Mouse (Mus musculus): ENCODE results near the gene Nceh1. TPM values are rescaled to one million over a fixed set of nuclear protein-coding genes. Genes with fewer than 3 reads are reported as not detected.

The Nceh1 gene
- polyA plus RNA-seq, 1 experiment from 2014 or later: 11.4 TPM

DNA sequence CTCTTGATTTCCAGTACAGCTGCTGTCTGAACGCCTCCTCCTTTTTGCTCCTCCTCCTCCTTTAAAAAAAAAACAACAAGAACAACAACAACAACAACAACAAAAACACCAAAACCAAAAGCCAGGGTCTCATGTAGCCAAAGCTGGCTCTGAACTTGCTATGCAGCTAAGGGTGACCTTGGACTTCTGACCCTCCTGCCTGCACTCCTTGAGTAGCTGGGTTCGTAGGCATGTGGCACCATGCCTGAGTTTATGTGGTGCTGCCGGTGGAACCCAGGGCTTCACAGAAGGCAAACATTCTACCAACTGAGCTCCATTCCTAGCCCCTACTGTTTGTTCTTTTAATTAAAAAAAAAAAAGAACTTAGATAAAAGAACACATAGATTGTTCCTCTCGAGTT, 50.6 kb downstream of the Nceh1 start:
- Histone ChIP-seq H3K27me3 (ENCODE audit: control insufficient read depth, insufficient read depth, low read length) (no peaks in the 10 kb centered on the region), H3K9me3 (replicated peaks; ENCODE audit: control insufficient read depth, low read length) (no peaks in the 10 kb centered on the region), H3K4me1 (ENCODE audit: control insufficient read depth, insufficient read depth, low read length) (0 out of 2 replicates have a peak, but pooled peaks cover 2% of the 10 kb centered on the region), H3K36me3 (ENCODE audit: control insufficient read depth, insufficient read depth, low read length) (no peaks in the 10 kb centered on the region), H3K4me2 (no peak overlapping the region), H3K9ac (ENCODE audit: low read depth, low read length) (no peak overlapping the region), H3K27ac (ENCODE audit: low read depth, low read length) (no peak overlapping the region), H3K4me3 (ENCODE audit: low read depth, low read length) (no peak overlapping the region)
- no peak for ATAC-seq (replicated peaks; ENCODE audit: insufficient number of reproducible peaks, low FRiP score, low TSS enrichment)
- 77% methylated on average over 4 of the region's 4 CpGs for WGBS (ENCODE audit: insufficient replicate concordance)

DNA sequence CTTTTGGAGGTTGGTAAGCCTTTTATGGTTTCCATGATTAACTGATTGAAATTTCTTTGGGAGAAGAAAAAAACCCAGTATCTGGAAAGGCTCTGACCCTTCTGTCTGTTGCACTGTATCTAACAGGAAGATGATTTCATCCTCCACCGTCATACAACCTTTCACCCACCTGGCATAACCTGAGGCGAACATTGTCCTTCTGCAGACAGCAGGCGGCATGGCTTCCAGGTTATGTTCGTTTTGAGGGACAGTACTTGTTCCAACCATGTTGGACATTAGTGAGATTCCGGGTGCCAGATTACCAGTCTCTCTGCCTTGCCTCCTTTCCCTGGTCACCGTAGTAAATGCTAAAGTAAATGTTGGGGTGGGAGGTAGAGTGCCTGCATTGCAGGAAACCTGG, 51.1 kb downstream of the Nceh1 start:
- no peaks in the 10 kb centered on the region for H3K9me3 ChIP-seq (replicated peaks; ENCODE audit: control insufficient read depth, low read length)
- H3K4me3 ChIP-seq (ENCODE audit: low read depth, low read length): no peak overlapping the region
- ATAC-seq (replicated peaks; ENCODE audit: insufficient number of reproducible peaks, low FRiP score, low TSS enrichment): no peak
- no peak overlapping the region for H3K4me2 ChIP-seq
- no peaks in the 10 kb centered on the region for H3K27me3 ChIP-seq (ENCODE audit: control insufficient read depth, insufficient read depth, low read length)
- 82% methylated on average over 6 of the region's 6 CpGs for WGBS (ENCODE audit: insufficient replicate concordance)
- 0 out of 2 replicates have a peak, but pooled peaks cover 2% of the 10 kb centered on the region for H3K4me1 ChIP-seq (ENCODE audit: control insufficient read depth, insufficient read depth, low read length)
- H3K36me3 ChIP-seq (ENCODE audit: control insufficient read depth, insufficient read depth, low read length): no peaks in the 10 kb centered on the region
- H3K27ac ChIP-seq (ENCODE audit: low read depth, low read length): no peak overlapping the region
- H3K9ac ChIP-seq (ENCODE audit: low read depth, low read length): no peak overlapping the region

- 53% methylated on average over 1 of the region's 1 CpGs for WGBS (ENCODE audit: insufficient replicate concordance)
- Histone ChIP-seq H3K27me3 (ENCODE audit: control insufficient read depth, insufficient read depth, low read length) (no peaks in the 10 kb centered on the region), H3K4me3 (ENCODE audit: low read depth, low read length) (no peak overlapping the region), H3K4me1 (ENCODE audit: control insufficient read depth, insufficient read depth, low read length) (0 out of 2 replicates have a peak, but pooled peaks cover 2% of the 10 kb centered on the region), H3K9ac (ENCODE audit: low read depth, low read length) (no peak overlapping the region), H3K27ac (ENCODE audit: low read depth, low read length) (no peak overlapping the region), H3K9me3 (replicated peaks; ENCODE audit: control insufficient read depth, low read length) (no peaks in the 10 kb centered on the region), H3K36me3 (ENCODE audit: control insufficient read depth, insufficient read depth, low read length) (no peaks in the 10 kb centered on the region), H3K4me2 (no peak overlapping the region)
- ATAC-seq (replicated peaks; ENCODE audit: insufficient number of reproducible peaks, low FRiP score, low TSS enrichment): no peak
These were observed 52.2 kb downstream of the Nceh1 start for GRCm38 (mm10) chr3:27234976-27235375.

DNA sequence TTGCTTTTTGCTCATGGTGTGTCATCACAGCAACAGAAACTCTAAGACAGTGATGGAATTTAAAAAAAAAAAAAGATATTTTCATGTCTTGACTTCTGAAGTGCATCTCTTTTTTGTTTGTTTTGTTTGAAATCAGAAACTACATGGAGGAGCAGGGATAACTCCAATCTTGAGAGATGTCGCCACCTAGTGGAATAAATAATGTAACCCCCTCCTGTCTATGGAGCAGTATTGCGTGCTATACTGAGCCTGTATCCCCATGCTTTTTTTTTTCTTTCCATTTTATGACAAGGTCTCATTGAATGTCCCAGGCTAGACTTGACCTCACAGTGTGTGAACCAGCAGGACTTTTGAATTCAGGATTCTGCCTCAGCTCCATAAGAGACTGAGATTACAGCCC, 54.5 kb downstream of the Nceh1 start:
- H3K36me3 ChIP-seq (ENCODE audit: control insufficient read depth, insufficient read depth, low read length): 0 out of 2 replicates have a peak, but pooled peaks cover 5% of the 10 kb centered on the region
- no peaks in the 10 kb centered on the region for H3K27me3 ChIP-seq (ENCODE audit: control insufficient read depth, insufficient read depth, low read length)
- no peak overlapping the region for H3K4me3 ChIP-seq (ENCODE audit: low read depth, low read length)
- no peak overlapping the region for H3K9ac ChIP-seq (ENCODE audit: low read depth, low read length)
- ATAC-seq (replicated peaks; ENCODE audit: insufficient number of reproducible peaks, low FRiP score, low TSS enrichment): no peak
- no peak overlapping the region for H3K27ac ChIP-seq (ENCODE audit: low read depth, low read length)
- H3K4me1 ChIP-seq (ENCODE audit: control insufficient read depth, insufficient read depth, low read length): 0 out of 2 replicates have a peak, but pooled peaks cover 2% of the 10 kb centered on the region
- no peaks in the 10 kb centered on the region for H3K9me3 ChIP-seq (replicated peaks; ENCODE audit: control insufficient read depth, low read length)
- 16% methylated on average over 2 of the region's 2 CpGs for WGBS (ENCODE audit: insufficient replicate concordance)
- no peak overlapping the region for H3K4me2 ChIP-seq

- no peaks in the 10 kb centered on the region for H3K27me3 ChIP-seq (ENCODE audit: control insufficient read depth, insufficient read depth, low read length)
- H3K4me2 ChIP-seq: no peak overlapping the region
- H3K9ac ChIP-seq (ENCODE audit: low read depth, low read length): no peak overlapping the region
- no peak overlapping the region for H3K4me3 ChIP-seq (ENCODE audit: low read depth, low read length)
- 77% methylated on average over 5 of the region's 5 CpGs for WGBS (ENCODE audit: insufficient replicate concordance)
- 0 out of 2 replicates have a peak, but pooled peaks cover 5% of the 10 kb centered on the region for H3K36me3 ChIP-seq (ENCODE audit: control insufficient read depth, insufficient read depth, low read length)
- H3K4me1 ChIP-seq (ENCODE audit: control insufficient read depth, insufficient read depth, low read length): 0 out of 2 replicates have a peak, but pooled peaks cover 2% of the 10 kb centered on the region
- ATAC-seq (replicated peaks; ENCODE audit: insufficient number of reproducible peaks, low FRiP score, low TSS enrichment): no peak
- H3K27ac ChIP-seq (ENCODE audit: low read depth, low read length): no peak overlapping the region
- H3K9me3 ChIP-seq (replicated peaks; ENCODE audit: control insufficient read depth, low read length): no peaks in the 10 kb centered on the region
These were observed 55.8 kb downstream of the Nceh1 start for GRCm38 (mm10) chr3:27238563-27238962.

DNA sequence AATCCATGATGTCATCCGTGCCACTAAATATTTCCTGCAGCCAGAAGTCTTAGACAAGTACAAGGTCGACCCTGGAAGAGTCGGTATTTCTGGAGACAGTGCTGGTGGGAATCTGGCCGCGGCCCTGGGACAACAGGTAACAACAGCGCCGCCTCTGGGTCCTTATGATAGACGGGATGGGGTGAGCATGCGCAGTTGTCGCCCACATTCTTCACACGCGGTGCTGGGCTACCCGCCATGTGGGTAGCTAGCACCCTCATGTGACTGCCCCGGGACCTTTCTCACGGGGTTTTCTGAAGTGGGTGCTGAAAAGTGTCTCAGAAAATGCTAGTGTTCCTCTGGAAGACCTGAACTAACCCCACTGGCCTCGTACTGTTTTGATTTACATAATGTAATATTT, 56.8 kb downstream of the Nceh1 start:
- H3K9ac ChIP-seq (ENCODE audit: low read depth, low read length): no peak overlapping the region
- H3K9me3 ChIP-seq (replicated peaks; ENCODE audit: control insufficient read depth, low read length): no peaks in the 10 kb centered on the region
- H3K27ac ChIP-seq (ENCODE audit: low read depth, low read length): no peak overlapping the region
- no peaks in the 10 kb centered on the region for H3K27me3 ChIP-seq (ENCODE audit: control insufficient read depth, insufficient read depth, low read length)
- 0 out of 2 replicates have a peak, but pooled peaks cover 5% of the 10 kb centered on the region for H3K36me3 ChIP-seq (ENCODE audit: control insufficient read depth, insufficient read depth, low read length)
- no peaks in the 10 kb centered on the region for H3K4me1 ChIP-seq (ENCODE audit: control insufficient read depth, insufficient read depth, low read length)
- no peak overlapping the region for H3K4me2 ChIP-seq
- no peak for ATAC-seq (replicated peaks; ENCODE audit: insufficient number of reproducible peaks, low FRiP score, low TSS enrichment)
- H3K4me3 ChIP-seq (ENCODE audit: low read depth, low read length): no peak overlapping the region
- 85% methylated on average over 16 of the region's 16 CpGs for WGBS (ENCODE audit: insufficient replicate concordance)

GRCm38 (mm10) chr3:27241864-27242263, 59.1 kb downstream of the Nceh1 start:
- no peaks in the 10 kb centered on the region for H3K9me3 ChIP-seq (replicated peaks; ENCODE audit: control insufficient read depth, low read length)
- 0 out of 2 replicates have a peak, but pooled peaks cover 5% of the 10 kb centered on the region for H3K36me3 ChIP-seq (ENCODE audit: control insufficient read depth, insufficient read depth, low read length)
- no peak for ATAC-seq (replicated peaks; ENCODE audit: insufficient number of reproducible peaks, low FRiP score, low TSS enrichment)
- H3K27ac ChIP-seq (ENCODE audit: low read depth, low read length): no peak overlapping the region
- H3K4me3 ChIP-seq (ENCODE audit: low read depth, low read length): no peak overlapping the region
- H3K27me3 ChIP-seq (ENCODE audit: control insufficient read depth, insufficient read depth, low read length): no peaks in the 10 kb centered on the region
- no peak overlapping the region for H3K9ac ChIP-seq (ENCODE audit: low read depth, low read length)
- no peak overlapping the region for H3K4me2 ChIP-seq
- no peaks in the 10 kb centered on the region for H3K4me1 ChIP-seq (ENCODE audit: control insufficient read depth, insufficient read depth, low read length)
- 91% methylated on average over 9 of the region's 9 CpGs for WGBS (ENCODE audit: insufficient replicate concordance)

DNA sequence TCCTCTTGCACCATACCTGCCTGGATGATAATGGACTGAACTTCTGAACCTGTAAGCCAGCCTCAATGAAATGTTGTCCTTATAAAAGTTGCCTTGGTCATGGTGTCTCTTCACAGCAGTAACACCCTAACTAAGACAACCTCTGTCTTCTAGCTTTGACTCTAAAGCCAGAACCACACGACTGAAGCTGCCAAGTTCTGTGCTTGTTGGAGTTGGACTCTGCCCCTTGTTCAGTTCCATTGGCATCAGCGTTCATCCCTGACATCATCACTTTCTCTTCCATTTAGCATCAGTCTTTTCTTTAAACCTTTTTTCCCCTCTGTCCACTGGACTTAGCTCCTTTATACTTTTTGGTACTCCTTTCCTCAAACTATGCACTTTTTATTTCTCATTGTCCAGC, 63.4 kb downstream of the Nceh1 start:
- no peak overlapping the region for H3K9ac ChIP-seq (ENCODE audit: low read depth, low read length)
- whole genome bisulfite sequencing (ENCODE audit: insufficient replicate concordance): 72% methylated on average over 2 of the region's 2 CpGs
- H3K9me3 ChIP-seq (replicated peaks; ENCODE audit: control insufficient read depth, low read length): no peaks in the 10 kb centered on the region
- H3K4me1 ChIP-seq (ENCODE audit: control insufficient read depth, insufficient read depth, low read length): no peaks in the 10 kb centered on the region
- no peak overlapping the region for H3K4me2 ChIP-seq
- no peak overlapping the region for H3K4me3 ChIP-seq (ENCODE audit: low read depth, low read length)
- H3K36me3 ChIP-seq (ENCODE audit: control insufficient read depth, insufficient read depth, low read length): 0 out of 2 replicates have a peak, but pooled peaks cover 4% of the 10 kb centered on the region
- H3K27ac ChIP-seq (ENCODE audit: low read depth, low read length): no peak overlapping the region
- H3K27me3 ChIP-seq (ENCODE audit: control insufficient read depth, insufficient read depth, low read length): no peaks in the 10 kb centered on the region
- ATAC-seq (replicated peaks; ENCODE audit: insufficient number of reproducible peaks, low FRiP score, low TSS enrichment): no peak

DNA sequence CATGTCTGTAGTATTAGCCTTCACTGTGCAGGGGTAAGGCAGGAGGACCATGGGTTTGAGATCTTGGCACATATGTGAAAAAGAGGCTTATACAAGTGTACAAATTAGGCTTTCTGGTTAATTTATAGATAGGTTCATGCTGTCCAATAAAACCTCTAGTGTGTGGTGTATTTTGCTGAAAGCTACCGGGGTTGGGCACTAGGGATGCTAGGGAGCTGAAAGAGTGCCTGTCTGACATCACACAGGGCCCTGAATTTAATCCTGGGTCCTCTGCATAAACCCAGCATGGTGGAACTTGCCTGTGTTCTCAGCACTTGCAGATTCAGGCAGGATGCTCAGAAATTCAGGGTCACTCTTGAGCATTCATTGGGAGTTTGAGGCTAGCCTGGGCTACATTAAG, 65.0 kb downstream of the Nceh1 start:
- H3K27ac ChIP-seq (ENCODE audit: low read depth, low read length): no peak overlapping the region
- H3K4me1 ChIP-seq (ENCODE audit: control insufficient read depth, insufficient read depth, low read length): no peaks in the 10 kb centered on the region
- no peaks in the 10 kb centered on the region for H3K9me3 ChIP-seq (replicated peaks; ENCODE audit: control insufficient read depth, low read length)
- no peak overlapping the region for H3K4me2 ChIP-seq
- no peaks in the 10 kb centered on the region for H3K27me3 ChIP-seq (ENCODE audit: control insufficient read depth, insufficient read depth, low read length)
- H3K4me3 ChIP-seq (ENCODE audit: low read depth, low read length): no peak overlapping the region
- no peak for ATAC-seq (replicated peaks; ENCODE audit: insufficient number of reproducible peaks, low FRiP score, low TSS enrichment)
- no peak overlapping the region for H3K9ac ChIP-seq (ENCODE audit: low read depth, low read length)
- WGBS (ENCODE audit: insufficient replicate concordance): 86% methylated on average over 1 of the region's 1 CpGs
- H3K36me3 ChIP-seq (ENCODE audit: control insufficient read depth, insufficient read depth, low read length): no peaks in the 10 kb centered on the region
